Mouse (Mus musculus) cerebellum, adult 11-12 months (tissue): ENCODE results near the gene Pald1.

Experiments used
- DNase-seq: peaks from one replicate; pipeline ENCODE4 v3.0.0; 2022

Gene Pald1

DNA sequence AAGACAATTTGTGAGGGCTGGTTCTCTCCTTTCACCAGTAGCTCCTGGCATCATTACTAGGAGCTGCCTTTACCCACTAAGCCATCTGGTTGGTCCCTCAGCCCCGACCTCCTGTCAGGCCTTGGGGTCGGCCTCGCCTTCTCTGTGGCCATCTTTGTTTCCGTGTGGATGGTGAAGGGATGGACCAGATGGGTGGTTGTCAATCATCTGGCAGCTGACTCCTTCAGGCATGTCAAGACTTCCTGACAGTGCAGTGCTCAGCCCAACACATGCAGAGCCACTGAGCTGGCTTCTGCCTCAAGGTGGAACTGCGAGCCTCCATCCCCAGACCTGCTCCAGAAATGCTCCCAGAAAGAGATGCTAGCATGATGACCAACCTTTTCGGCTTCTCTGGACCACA lies 18.9 kb downstream of the Pald1 start:
- no peak for DNase-seq

DNA sequence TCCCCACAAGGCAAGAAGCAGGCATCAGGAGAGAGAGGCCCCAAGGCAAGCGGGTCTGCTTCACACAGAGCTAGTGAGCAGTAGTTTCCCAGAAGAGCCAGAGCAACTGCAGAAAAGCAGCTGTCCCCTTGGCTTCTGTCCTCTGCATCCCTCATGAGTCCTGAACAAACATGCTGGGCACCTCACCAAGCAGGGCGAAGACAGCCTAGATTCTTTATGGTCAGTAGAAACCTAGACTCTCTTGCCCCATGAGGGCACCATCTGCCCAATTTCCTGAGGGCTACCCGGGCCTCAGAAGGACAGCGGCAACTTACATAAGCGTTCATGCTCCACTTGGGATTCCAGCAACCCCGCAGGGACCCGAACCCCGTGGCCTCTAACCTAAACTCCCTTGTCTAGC lies 20.3 kb downstream of the Pald1 start:
- DNase-seq: peak; percentile 57

DNA sequence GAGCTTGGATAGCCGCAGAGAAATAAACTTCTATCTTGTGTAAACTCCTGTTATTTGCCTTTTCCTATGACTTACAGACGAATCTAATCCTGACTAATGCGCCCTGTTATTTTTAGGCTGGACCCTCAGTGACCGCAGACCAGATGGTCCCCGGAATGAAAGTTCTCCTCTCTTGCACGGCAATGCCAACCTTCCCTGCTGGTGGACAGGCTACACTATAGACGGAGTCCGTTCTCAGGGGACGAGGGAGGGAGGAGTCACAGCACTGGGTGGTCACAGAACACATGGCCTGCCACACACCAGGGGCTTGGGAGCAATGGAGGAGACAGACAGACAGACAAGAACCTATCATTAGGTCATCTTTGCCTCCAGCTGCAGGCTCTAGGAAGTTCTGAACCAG lies 20.8 kb downstream of the Pald1 start:
- DNase-seq: no peak

DNA sequence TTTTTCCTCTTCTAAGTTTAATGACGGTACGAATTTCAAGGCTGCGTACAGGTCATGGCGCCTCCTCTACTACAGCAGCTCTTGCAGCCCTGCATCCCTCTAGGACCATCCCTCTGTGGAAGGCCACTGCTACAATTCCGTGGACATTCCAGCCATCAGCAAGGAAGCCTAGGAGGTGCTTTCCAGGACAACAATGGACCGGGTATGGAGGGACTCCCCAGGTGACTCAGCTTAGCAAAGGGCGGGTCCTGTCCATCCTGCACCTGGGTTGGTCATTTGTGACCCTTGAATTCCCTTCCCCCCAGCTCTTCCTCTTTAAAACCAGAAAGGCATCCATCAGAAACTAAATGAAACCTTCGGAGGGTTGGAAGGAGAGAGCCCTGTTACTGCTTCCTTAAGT lies 22.7 kb downstream of the Pald1 start:
- DNase-seq: no peak

DNA sequence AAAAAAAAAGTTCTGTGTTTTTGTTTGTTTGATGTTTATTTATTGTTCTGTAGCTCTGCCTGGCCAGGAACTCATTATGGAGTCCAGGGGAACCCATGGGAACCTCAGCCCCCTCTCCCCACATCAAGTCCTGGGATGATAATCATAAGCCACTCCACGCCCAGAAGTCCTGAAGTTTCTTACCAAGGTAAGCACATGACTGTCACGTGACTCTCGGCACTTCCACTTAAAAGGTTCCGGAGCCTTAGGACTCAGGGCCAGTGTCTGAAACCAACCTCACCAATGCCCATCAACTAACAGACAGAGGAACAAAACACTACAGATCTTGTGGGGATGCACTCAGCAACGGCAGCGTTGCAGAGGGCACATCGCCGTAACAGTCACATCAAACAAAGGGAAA lies 23.9 kb downstream of the Pald1 start:
- DNase-seq: no peak

DNA sequence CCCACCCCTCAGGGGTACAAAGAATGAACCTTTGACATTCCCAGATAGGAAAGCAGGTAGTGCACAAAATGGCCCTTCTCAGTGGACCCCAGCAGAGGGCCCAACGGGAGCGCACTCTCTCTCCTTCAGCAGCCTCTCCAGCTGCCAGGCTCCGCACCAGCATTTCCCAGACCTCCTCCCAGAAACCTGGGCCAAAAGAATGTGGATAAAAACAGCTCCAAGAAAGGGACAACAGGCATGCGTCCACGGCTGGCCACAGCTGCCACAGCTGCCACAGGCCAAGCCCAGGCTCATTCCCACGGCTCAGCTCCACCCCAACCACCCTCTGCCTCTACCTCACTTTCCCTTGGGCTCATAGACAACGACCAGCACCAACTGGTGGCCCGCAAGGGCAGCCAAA lies 25.7 kb downstream of the Pald1 start:
- no peak for DNase-seq

DNA sequence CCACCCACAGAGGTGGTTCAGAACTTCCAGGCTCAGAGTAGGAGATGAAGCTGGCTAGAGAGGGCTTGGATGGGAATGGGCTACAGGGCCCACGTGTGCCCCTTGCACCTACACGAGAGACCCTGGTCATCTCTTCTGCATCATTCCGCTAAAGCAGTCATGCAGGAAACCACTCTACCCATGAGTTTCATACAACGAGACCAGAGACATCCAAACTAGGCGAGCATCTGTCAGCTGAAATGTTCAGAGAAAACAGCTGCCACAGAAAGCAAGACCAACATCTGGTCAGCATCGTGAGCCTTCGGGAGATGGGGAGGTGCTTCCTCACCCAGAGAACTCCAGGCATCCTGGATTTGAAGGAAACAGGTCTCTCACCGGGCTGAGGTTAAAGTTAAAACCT lies 26.8 kb downstream of the Pald1 start:
- DNase-seq: no peak

DNA sequence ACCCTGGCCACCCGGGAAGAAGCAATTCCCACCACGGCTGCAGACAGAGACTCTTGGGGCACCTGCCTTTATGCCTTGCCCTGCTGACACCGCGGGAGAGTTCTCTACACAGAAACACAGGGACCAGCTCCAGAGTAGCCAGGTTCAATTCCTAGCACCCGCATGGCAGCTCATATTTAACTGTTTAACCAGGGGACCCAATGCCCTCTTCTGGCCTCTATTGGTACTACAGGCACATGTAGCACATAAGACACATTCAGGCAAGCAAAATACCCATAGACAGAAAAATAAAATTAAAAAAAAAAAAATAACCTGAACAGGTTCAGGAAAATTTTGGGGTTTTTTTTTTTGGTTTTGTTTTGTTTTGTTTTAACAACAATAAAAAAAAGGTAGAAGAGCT lies 27.2 kb downstream of the Pald1 start:
- no peak for DNase-seq

DNA sequence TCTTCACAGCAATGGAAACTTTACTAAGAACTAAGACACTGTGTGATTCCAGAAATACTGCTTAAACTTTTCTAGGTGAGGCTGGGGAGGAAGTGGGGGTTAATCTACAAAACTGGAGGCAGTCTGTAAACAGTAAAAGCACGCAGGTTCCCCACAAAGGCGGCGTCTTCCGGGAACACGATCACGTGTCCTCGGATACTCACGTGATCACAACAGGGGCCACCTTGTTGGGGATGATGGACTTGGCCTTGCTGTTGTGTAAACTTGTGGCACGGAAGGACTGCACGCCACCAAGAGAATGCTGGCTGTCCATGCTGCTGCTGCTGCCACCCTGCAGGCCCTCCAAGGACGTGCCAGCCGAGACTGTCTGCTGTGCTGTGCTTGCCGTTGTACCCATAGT lies 27.7 kb downstream of the Pald1 start:
- DNase-seq: no peak

DNA sequence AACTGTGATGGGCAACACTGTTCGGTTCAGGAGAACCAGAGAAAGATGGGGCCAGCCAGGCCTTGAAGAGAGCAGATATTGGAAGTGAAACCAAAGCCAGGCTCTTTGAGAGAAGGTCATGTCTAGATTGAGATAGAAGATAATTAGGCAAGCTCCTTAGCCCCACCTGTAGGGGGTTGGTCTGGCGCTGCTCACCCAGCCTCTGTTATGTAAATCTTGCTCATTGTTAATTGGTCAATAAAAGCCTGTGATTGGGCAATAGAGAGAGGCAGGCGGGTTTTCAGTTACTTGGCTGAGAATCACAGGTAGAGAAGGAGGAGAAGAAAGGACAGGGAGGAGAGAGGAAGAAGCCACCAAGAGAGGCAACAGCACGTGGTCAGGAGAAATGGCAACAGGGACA lies 32.1 kb downstream of the Pald1 start:
- no peak for DNase-seq

DNA sequence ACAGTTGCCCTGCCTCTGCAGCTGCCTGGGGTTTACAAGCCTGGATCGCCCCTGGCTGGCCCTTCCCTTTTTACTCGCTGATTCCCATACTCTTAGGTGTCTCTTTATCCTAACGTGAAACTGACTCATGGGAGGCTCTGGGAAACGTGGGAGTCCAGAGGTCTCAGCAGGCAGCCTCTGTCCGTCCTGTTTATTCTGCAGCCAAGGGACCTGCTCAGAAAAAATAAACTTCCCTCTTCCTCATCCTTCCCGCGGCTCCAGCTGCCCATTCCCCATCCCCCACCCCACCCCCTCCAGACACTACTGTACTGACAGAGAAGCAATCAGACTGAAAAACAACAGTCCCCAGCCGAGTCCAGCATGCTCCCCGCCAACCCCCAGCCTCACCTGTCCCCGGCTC lies 37.0 kb downstream of the Pald1 start:
- no peak for DNase-seq

DNA sequence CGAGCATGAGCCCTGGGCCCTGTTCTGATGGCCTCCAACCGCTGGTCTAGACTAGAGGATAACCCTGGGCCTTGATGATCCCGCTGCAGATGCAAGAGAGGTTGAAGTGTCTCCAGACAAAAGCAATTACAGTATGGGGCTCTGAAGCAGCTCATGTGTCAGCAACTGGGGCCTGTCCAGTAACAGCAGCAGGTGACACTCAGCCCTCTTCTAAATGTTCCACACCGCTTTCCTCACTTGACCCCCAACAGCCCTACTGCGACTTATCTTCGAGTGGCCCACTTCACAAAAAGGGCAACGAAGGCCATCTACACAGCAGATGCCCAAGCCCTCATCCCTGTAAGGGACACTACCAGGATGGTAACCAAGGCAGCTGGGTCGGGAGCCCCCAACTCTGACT lies 38.2 kb downstream of the Pald1 start:
- no peak for DNase-seq

DNA sequence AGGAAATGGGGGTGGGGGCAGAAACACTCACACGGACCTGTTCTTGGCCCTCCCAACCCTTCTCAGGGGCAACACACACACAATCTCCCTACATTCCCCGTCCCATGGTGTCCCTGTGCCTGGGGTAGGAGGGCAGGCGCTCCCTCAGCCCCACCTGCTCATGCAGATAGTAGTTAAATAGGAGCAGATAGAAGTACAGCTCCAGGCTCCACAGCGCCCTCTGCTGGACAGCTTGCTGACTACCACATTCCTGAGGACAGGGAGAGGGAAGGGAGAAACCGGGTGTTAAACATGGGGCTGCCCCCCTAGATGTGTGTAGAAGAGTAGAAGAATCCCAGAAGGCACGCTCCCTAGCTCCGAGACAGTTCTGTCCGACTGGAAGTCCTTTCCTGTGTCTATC lies 39.4 kb downstream of the Pald1 start:
- no peak for DNase-seq

DNA sequence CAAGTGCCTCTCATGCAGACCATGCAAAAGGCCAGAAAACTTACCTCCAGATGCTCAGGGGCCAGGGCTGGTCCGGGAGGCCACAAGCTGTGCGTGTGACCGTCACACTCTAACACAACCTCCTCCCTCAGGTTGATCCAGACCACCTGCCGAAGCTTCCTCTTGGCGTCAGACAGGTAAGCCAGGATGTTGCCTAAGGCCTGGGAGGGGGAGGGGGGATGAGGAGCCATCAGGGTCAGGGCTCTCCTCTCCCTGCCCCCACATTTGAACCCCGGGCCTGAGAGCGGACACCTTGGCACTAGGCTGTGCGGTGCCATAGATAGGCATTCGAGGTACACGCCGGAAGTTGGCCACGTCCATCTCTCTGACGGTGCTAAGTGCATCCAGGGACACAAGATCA lies 40.6 kb downstream of the Pald1 start:
- DNase-seq: no peak

DNA sequence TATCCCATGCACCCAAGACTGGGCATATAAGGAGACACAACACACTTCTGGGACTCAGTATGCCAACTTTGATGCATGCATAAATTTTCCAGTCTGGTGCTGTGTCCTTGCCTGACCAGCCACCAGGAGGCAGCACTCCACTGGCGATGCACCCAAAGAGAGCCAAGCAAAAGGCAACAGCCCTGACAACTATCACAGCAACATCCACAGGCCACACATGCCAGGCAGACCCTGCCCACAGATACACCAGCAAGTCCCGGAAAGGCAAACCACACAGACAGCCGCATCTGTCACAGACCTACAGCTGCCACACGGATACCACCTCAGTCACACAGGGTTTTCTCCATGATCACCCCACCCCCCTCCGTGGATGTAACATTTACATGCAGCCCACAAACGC lies 41.8 kb downstream of the Pald1 start:
- peak; percentile 45 for DNase-seq

DNA sequence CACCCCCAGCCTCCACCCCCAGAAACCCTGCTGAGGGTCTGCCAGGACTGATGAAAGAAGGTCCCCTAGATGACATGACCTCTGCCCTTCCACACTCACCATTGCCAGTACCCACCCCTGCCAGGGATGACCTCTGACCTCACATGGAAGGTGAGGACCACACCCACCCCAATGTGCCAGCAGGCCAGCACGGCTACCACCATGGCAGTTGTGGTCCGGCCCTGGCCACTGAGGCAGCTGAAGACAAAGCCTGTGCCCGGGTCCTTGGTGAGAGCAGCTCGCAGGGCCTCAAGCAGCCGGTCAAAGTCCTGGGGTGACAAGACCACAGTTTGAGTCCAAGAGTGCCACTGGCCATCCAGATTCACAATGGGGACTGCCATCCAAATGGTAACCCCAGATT lies 42.3 kb downstream of the Pald1 start:
- no peak for DNase-seq

DNA sequence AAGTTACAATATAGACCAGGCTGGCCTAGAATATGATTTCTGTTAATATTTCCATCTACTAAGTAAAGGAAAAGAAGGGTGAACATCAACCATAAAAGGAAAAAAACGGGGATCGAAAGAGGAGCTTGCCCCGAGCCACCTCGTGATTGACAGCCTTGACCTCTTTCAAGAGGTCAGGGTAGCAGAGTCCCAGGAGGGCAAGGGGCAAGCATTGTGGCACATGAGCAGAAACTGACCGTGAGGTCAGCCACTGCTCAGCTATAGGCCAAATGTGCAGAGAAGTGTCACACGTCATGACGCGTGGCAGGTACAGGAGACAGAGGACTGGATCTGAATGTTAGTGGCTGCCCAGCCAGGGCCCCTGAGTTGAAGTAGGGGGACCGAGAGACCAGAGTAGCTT lies 43.1 kb downstream of the Pald1 start:
- no peak for DNase-seq

DNA sequence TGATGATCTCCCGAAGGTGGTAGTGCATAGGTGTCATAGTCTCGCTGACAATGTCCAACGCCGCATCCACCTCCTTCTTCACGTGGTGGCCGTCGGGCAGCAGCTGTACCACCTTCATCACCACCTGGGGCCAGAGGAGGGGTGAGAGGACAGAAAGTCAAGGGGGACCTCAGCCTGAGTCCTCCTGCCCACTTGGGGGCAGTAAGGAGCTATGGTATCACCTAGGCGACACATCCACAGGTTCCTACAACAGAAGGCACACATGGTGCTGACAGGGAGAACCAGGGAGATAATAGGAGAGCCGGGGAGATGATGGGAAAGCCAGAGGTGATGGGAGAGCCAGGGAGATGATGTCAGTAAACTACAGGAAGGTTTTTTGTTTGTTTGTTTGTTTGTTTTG lies 44.1 kb downstream of the Pald1 start:
- DNase-seq: no peak

DNA sequence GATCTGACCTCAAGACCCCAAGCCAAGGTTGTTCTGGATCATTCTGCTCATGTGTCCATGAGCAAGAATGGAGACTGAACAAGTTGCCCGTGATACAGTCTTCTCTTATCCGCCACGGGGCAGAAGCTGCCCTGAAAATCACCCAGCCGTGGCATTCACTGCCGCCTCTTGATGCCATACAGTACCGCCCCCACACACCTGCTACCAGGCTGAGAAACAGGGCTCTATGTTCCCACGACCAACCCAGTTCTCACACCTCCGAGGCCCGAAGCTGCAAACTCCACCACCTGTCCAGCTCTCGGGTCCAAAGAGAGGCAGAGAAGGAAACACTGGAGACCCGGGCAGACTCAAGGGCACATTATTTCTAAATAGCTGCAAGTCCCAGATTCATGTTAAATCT lies 45.7 kb downstream of the Pald1 start:
- no peak for DNase-seq

DNA sequence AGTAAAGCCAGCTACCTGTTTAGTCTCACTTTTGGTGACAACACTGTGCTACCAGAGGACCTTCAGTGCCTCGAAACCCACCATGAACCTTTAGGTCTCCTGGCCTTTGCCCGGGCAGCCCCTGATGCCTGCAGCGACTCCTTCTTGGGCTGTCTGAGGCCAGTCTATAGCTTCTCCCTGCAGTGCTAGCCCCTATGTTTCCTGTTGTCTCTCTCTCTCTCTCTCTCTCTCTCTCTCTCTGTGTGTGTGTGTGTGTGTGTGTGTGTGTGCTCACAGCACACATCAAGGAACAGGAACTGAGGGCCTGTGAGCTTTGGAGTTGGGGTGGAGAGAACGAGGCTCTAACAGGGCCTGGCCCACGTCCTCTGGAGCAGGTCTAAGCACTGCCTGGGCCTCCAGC lies 46.7 kb downstream of the Pald1 start:
- DNase-seq: no peak

DNA sequence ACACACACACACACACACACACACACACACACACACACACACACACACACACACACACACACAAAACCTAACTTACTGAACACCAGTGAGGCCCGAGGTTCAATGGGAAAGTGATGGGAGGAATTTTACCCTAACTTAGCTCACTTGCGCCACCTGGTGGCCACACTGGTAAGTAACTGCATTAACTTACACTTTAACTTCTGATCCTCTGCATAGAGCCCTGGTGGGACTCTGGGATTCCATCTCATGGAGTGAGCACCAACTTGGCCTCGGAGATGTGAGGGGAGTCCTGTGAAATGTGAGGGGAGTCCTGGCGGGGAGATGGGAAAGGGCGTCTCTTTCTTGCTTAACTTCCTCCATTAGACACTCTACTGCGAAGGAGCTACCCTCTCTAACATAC lies 47.2 kb downstream of the Pald1 start:
- peak; percentile 42 for DNase-seq

DNA sequence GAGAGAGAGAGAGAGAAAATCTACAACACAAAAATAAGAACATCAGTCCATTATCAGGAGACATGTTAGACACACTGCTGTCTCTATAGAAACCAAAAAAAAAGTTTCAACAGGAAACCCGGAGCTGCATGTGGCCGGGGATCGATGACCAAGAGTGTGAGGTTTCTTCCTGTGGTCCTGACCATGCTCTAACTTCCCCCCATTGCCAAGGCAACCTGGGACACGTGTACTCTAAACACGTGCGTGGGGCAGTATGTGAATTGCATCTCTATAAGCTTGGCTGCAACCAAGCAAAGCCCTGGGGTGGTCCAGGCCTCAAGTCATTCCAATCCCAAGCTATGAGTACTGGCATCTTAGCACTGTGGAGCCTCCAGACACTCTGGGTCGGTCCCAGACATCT lies 48.8 kb downstream of the Pald1 start:
- DNase-seq: no peak

DNA sequence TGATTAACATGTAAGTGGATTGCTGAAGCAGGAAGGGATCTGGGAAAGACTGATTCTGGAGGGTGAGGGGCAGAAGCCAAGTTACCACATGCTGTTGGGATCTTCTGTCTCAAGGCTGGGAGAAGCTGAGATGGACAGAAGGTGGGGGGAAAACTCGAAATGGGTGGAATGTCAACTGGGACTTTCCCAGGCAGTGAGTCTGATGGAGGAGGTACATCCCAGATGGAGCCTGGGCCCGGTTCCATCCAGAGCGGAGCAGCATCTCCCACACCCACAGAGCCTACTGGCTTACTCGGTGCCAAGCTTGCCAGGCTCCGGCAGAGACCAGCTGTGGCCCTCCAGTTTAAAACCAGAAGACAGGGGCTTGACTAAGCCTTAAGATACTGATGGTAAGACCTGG lies 52.3 kb downstream of the Pald1 start:
- peak; percentile 83 for DNase-seq

DNA sequence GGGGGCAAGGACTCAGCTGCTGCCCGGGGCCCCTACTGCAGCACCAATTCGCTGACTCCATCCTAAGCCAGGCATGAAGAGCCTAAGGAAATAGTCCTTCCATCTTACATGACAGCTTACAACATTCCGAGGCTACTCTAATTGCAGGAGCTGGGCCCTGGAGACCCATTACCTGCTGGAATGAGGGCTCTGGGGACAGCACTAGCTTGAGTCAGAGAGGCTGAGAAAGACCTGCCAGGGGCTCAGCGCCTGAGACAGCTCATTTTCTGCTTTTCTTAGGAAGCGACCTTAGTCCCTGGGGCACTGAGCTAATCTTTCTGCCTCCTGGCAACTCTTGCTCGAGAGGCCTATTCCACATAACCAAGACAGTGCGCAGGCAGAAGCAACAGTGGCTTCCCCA lies 54.4 kb downstream of the Pald1 start:
- no peak for DNase-seq

DNA sequence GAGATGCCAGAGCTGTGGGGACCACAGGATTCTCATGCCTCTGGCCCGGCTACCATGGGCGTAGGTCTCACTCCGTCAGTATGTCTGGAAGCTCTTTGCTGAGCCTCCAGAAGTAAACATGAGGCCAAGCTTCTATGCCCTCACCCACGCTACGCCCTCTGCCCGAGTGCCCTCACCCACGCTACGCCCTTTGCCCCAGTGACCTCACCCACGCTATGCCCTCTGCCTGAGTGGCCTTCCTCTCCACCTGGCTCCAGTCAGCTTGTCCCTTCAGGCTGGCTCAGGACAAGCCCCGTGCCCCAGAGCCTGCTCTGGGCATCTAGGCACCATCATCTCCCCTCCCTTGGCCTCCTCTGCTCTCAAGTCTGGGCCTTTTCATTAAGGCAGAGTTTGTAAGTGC lies 55.8 kb downstream of the Pald1 start:
- no peak for DNase-seq

DNA sequence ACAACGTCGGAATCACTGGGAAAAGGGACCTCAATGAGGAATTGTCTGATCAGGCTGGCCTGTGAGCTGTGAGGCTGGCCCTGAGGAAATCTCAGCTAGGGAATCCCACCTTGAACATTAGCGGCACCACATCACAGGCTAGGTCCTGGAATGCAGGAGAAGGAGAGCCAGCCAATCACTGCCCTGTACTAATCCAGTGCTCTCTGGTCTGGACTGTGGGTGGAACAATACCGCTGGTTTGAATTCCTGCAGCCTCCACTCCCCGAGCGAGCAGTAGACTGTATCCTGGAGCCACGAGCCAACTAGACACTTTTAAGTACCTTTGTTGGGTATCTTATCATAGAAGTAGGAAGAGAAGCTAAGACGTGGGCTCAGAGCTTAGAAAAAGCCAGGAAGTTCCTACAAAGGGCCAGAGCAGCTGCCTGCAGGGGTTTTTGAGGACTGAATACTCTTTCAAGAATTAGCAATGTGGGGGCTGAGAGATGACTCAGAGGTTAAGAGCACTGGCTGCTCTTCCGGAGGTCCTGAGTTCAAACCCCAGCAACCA lies 57.5 kb downstream of the Pald1 start:
- no peak for DNase-seq
